Mouse (Mus musculus) liver, adult 2 months (tissue): Measurements from ENCODE around the gene Rfx1. TPM values are rescaled to one million over a fixed set of nuclear protein-coding genes. Genes with fewer than 3 reads are reported as not detected.

Source experiments
- DNase-seq: peaks from one replicate; pipeline ENCODE4 v3.0.0-alpha.2; 2011; ENCODE audit warnings: low read depth, low spot score; ENCODE audit errors: extremely low read depth
- H3K27ac ChIP-seq: fragments of 200-500 bp; replicated peaks from 2 replicates; pipeline ENCODE4 v1.5.1; 2012; ENCODE audit warnings: low read depth, mild to moderate bottlenecking, control low read depth, inconsistent platforms, low read length; ENCODE audit not compliant: insufficient read depth
- H3K27me3 ChIP-seq: fragments of 200-500 bp; 2 replicates; pipeline ENCODE4 v1.6.1; 2012; ENCODE audit warnings: mild to moderate bottlenecking, moderate library complexity, low read length, inconsistent platforms; ENCODE audit not compliant: control insufficient read depth, insufficient read depth
- H3K36me3 ChIP-seq: fragments of 200-500 bp; 2 replicates; pipeline ENCODE4 v1.6.1; 2012; ENCODE audit warnings: low read length, inconsistent platforms; ENCODE audit not compliant: control insufficient read depth, insufficient read depth
- H3K4me1 ChIP-seq: fragments of 200-500 bp; 2 replicates; pipeline ENCODE4 v1.6.1; 2011; ENCODE audit warnings: low read length; ENCODE audit not compliant: control insufficient read depth, insufficient read depth
- H3K4me3 ChIP-seq: fragments of 200-500 bp; 2 replicates; pipeline ENCODE4 v1.5.1; 2011; ENCODE audit warnings: low read depth, mild to moderate bottlenecking, control low read depth, low read length, moderate library complexity; ENCODE audit not compliant: insufficient read depth
- H3K79me2 ChIP-seq: fragments of 200-500 bp; 2 replicates; pipeline ENCODE4 v1.6.1; 2012; ENCODE audit warnings: inconsistent platforms, mild to moderate bottlenecking, low read length, moderate library complexity; ENCODE audit not compliant: control insufficient read depth, insufficient read depth
- H3K9ac ChIP-seq: fragments of 200-500 bp; 2 replicates; pipeline ENCODE4 v1.6.1; 2012; ENCODE audit warnings: low read depth, mild to moderate bottlenecking, control low read depth, inconsistent platforms, low read length
- CTCF ChIP-seq: fragments of 200-500 bp; IDR thresholded peaks from 2 replicates; pipeline ENCODE4 v1.5.1; 2011; ENCODE audit warnings: low read depth, low read length, control low read depth
- POLR2A ChIP-seq: fragments of 200-500 bp; IDR thresholded peaks from 2 replicates; pipeline ENCODE4 v1.6.1; 2011; ENCODE audit warnings: low read length, control low read depth; ENCODE audit not compliant: insufficient read depth; ENCODE audit errors: extremely low read depth
- WGBS: fragments of 180-500 bp; shearing (Covaris S2); methylation state at CpG from one replicate; pipeline ENCODE4 v1.1.7; 2018; 5-methylcytosine and 5-hydroxymethylcytosine counted together
- polyA plus RNA-seq: library from polyadenylated mRNA; depleted of rRNA; stranded (reverse); fragments of >200 nt; gene quantifications from 2 replicates; pipeline ENCODE4 v1.2.3, GENCODE M21; 2012
- total RNA-seq: library from RNA; depleted of rRNA; stranded (reverse); fragments of >200 nt; gene quantifications from 2 replicates; pipeline ENCODE4 v1.2.3, GENCODE M21; 2014

Gene Rfx1
- total and polyA plus RNA-seq, 2 experiments = 1.8 to 8.3 TPM

- no peak overlapping the region for H3K27ac ChIP-seq
- no peak overlapping the region for H3K9ac ChIP-seq
- DNase-seq = no peak
- H3K79me2 ChIP-seq = no peaks in the 10 kb centered on the region
- no peak overlapping the region for H3K4me3 ChIP-seq
- H3K27me3 ChIP-seq = no peaks in the 10 kb centered on the region
- WGBS = 86% methylated on average over 8 of the region's 8 CpGs
- H3K36me3 ChIP-seq = no peaks in the 10 kb centered on the region; the same call in 1 of the 2 replicates
- no peaks in the 10 kb centered on the region for H3K4me1 ChIP-seq
- TF ChIP-seq POLR2A (no peak), CTCF (no peak)
Measured at GRCm38 (mm10) chr8:84096061-84096460, 29.4 kb downstream of the Rfx1 start.

GRCm38 (mm10) chr8:84098376-84098775 lies 31.7 kb downstream of the Rfx1 start:
- H3K36me3 ChIP-seq = no peaks in the 10 kb centered on the region; the same call in 1 of the 2 replicates
- DNase-seq = no peak
- H3K79me2 ChIP-seq = peaks cover 5% of the 10 kb centered on the region; the same call in 1 of the 2 replicates
- no peaks in the 10 kb centered on the region for H3K4me1 ChIP-seq
- H3K4me3 ChIP-seq = no peak overlapping the region
- no peak overlapping the region for H3K27ac ChIP-seq
- H3K27me3 ChIP-seq = no peaks in the 10 kb centered on the region
- H3K9ac ChIP-seq = no peak overlapping the region
- TF ChIP-seq POLR2A = no peak
- WGBS = 89% methylated on average over 7 of the region's 7 CpGs

GRCm38 (mm10) chr8:84101476-84102270 lies 35.0 kb downstream of the Rfx1 start:
- no peak for DNase-seq
- 93% methylated on average over 25 of the region's 25 CpGs for WGBS
- H3K79me2 ChIP-seq = peaks cover 5% of the 10 kb centered on the region; the same call in 1 of the 2 replicates

GRCm38 (mm10) chr8:84103601-84104000 lies 37.0 kb downstream of the Rfx1 start:
- Histone ChIP-seq H3K36me3 (no peaks in the 10 kb centered on the region), H3K9ac (no peak overlapping the region), H3K4me1 (peaks cover 4% of the 10 kb centered on the region), H3K79me2 (peaks cover 5% of the 10 kb centered on the region; the same call in 1 of the 2 replicates), H3K27ac (no peak overlapping the region), H3K27me3 (no peaks in the 10 kb centered on the region), H3K4me3 (no peak overlapping the region)
- DNase-seq = no peak
- no peak for TF ChIP-seq POLR2A
- TF ChIP-seq CTCF = no peak
- WGBS = 41% methylated on average over 3 of the region's 3 CpGs

More at GRCm38 (mm10) chr8:84101476-84102270, 35.0 kb downstream of the Rfx1 start:
- H3K9ac ChIP-seq = no peak overlapping the region
- no peaks in the 10 kb centered on the region for H3K36me3 ChIP-seq
- TF ChIP-seq POLR2A (no peak), CTCF (no peak)
- no peaks in the 10 kb centered on the region for H3K27me3 ChIP-seq
- H3K4me1 ChIP-seq = peaks cover 4% of the 10 kb centered on the region
- no peak overlapping the region for H3K27ac ChIP-seq
- H3K4me3 ChIP-seq = no peak overlapping the region

GRCm38 (mm10) chr8:84104221-84104620 lies 37.6 kb downstream of the Rfx1 start:
- Histone ChIP-seq H3K27ac (no peak overlapping the region), H3K9ac (peak overlapping the region; percentile 58), H3K27me3 (no peaks in the 10 kb centered on the region), H3K36me3 (no peaks in the 10 kb centered on the region), H3K4me1 (peaks cover 4% of the 10 kb centered on the region), H3K79me2 (peaks cover 5% of the 10 kb centered on the region; the same call in 1 of the 2 replicates), H3K4me3 (peak overlapping the region; percentile 71)
- 2% methylated on average over 26 of the region's 29 CpGs for WGBS
- TF ChIP-seq POLR2A = no peak
- TF ChIP-seq CTCF = peak; percentile 43
- DNase-seq = no peak
